Mouse (Mus musculus) right cerebral cortex, postnatal 25 days (tissue): Measurements from ENCODE around the gene Plek.
"Not testable (repeated sequence)": the region's sequence is repeated elsewhere in the genome, so short reads cannot be mapped to it uniquely, and the experiment has no call there.

Experiments used
- DNase-seq: peaks from one replicate; pipeline ENCODE4 v3.0.0; 2022

Plek gene

GRCm38 (mm10) chr11:17051545-17052475 is at the start of gene Plek, which contains the start of gene Cnrip1:
Plek (minus strand) TSS chr11:17052381.
Cnrip1 (plus strand) TSS chr11:17051586.
- DNase-seq, result peak; percentile 89

DNA sequence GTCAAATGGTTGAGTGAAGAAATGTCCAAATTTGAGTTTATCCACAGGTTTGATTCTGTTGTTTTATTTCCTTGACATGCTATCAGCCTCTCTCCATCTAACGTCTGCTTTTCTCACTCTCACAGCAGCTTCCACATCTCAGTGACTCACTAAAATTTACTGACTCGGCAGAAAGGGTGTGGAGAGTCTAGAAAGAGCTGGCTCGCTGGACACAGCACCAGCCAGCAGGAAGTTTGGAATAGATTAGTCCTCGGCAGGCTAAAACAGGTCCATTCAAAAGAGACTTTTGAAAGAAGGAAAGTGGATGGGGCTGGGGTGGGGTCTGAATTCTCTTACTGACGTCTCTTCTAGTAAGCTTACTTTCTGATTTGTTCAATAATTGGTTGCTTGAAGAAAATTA is 33.9 kb upstream of the Plek start:
- no peak for DNase-seq

- DNase-seq, result peak; percentile 20
Measured at GRCm38 (mm10) chr11:17083866-17084265, 31.7 kb upstream of the Plek start.

GRCm38 (mm10) chr11:17083455-17083854 is 31.3 kb upstream of the Plek start:
- no peak for DNase-seq

DNA sequence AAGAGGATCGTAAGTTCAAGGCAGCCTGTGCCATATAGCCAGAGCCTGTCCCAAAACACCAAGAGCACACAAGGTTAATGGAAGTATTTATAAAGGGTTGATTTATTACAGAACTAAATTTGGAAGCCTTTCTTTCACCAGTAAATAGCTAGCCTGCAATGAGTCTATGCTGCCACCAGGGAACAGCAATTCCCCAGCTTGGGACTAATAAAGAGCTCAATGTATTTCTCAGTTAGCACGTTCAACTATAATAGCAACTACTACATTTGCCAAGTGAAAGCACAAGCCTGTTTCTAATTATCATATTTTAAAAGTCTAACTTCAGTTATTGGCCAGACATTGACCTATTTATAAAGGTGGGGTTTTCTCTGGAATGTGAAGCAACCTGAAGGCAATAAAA is 30.8 kb upstream of the Plek start:
- DNase-seq, result no peak

GRCm38 (mm10) chr11:17082086-17082485 is 29.9 kb upstream of the Plek start:
- no peak for DNase-seq

DNA sequence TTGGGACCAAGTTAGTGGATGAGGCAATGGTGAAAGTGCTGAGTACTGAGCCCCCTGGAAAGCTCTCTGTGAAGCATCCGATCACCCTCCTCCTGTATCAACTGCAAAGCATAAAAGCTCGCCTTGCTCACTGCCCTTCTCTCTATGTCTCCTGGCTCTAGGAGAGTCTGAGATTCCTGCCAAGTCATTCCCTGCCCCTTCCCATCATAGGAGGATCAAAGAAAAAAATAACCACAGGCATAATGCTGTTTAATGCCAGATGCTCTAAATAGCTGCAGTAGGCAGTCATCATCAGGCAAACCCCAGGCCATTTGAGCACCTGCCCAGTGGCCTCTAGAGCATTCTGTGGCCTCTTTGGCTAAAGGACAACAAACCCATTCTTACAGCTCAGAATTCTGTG is 23.5 kb upstream of the Plek start:
- DNase-seq, result no peak

DNA sequence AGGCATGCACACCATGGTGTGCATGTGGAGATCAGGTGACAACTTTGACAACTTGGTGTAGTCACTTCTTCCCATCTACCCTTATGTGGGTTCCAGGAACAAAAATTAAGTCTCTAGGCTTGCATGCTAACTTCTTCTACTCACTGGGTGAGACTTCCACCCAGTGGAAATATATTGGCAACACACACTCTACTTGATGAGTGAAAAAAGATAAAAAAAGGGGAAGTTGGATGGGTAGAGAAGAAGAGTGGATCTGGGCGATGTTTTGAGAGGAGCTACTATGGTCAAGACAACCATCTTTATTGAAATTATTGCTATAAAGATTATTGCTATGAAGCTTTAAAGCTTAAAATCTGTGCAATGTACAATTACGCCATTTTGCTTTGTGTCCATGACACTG is 17.2 kb upstream of the Plek start:
- not testable (repeated sequence) for DNase-seq

GRCm38 (mm10) chr11:17052476-17053049 is 382 bp upstream of the Plek start:
- peak; percentile 34 for DNase-seq

DNA sequence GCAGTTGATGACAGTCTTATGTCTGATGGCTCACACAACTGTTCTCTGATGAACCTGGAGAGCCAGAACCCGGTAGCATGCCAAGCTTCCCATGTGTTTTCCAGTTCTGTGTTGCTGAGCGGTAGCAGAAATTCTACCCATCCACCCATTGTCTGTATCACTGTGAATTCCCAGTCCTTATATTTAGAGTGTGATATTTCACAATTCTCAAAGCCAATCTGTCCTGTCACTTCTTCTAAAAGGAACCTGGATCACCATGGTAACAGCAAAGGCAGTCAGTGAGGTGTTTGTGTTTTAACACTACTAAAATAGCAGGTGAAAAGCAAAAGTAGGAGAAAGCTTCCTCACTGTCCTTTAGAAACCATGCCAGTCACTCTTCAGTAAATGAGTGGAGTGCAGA is 6.4 kb downstream of the Plek start:
- DNase-seq, result peak; percentile 32

GRCm38 (mm10) chr11:17023984-17024383 is 28.2 kb downstream of the Plek start:
- DNase-seq, result no peak

DNA sequence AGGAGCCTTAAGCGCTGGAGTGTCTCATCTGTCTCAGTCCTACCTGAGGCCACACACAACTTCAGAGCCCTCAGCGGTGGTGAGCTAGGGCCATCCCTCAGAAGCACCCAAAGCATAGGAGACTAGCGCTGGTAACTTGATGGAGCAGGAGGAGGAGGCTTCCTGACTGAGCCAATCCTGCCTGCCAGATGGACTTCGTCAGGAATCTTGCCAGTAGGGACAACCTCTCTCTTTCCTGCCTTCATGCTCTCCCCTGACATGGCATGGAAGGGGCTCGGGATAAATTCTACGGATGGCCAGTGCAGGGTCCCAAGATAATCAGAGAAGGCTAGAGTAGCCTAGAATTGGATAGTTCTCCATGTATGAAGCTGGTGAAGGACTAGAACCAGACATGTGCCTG is 29.0 kb downstream of the Plek start:
- no peak for DNase-seq

DNA sequence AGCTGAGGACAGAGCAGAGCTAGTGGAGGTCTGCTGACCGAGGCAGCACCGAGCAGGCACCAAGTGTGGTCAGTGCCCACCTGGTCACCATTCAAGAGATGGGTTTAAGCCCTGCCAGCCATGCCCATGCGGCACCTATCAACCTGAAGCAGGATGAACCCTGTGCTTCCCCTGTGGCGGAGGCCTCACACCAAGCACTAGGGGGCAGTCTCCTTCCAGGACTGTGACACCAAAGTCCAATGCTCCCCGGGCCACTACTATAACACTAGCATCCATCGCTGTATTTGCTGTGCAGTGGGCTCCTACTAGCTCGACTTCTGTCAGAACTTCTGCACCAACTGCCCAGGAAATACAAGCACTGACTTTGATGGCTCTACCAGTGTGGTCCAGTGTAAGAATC is 32.9 kb downstream of the Plek start:
- no peak for DNase-seq

- DNase-seq, result no peak
Measured at GRCm38 (mm10) chr11:17012948-17013347, 39.2 kb downstream of the Plek start.

- no peak for DNase-seq
Measured at GRCm38 (mm10) chr11:17008498-17008941, 43.7 kb downstream of the Plek start.

DNA sequence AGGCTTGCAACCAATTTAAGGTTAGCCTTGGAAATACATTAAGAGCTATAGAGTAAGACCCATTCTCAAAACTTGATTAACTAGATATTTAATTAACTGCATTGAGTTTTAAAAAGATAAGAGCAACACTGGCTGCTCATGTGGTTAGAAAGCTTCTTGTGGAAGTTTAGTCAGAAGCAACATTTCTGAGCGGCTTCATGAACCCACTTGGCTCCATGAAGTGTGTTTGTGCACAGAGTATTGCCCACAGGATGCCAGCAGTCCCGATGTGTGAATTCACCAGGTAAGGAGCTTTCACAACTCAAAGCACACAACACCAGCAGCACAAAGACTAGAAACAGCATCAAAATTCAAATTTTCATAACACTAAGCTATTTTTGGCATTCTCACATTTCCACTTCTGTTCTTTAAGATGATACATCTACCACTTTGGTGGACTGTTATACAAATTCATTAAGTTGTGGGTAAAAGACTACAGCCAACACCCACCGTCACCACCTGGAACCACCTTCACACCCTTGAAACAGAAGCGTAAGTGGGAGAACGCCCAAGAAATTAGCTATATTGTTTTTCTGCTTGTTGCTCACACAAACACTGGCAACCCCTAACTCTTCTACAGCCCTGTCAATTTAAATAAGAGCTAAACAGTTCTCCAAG is 44.5 kb downstream of the Plek start:
- DNase-seq, result peak; percentile 33

- not testable (repeated sequence) for DNase-seq
Measured at GRCm38 (mm10) chr11:17006526-17006925, 45.7 kb downstream of the Plek start.

- DNase-seq, result no peak
Measured at GRCm38 (mm10) chr11:17004899-17005846, 47.0 kb downstream of the Plek start.

GRCm38 (mm10) chr11:17003757-17004156 is 48.4 kb downstream of the Plek start:
- DNase-seq, result no peak

DNA sequence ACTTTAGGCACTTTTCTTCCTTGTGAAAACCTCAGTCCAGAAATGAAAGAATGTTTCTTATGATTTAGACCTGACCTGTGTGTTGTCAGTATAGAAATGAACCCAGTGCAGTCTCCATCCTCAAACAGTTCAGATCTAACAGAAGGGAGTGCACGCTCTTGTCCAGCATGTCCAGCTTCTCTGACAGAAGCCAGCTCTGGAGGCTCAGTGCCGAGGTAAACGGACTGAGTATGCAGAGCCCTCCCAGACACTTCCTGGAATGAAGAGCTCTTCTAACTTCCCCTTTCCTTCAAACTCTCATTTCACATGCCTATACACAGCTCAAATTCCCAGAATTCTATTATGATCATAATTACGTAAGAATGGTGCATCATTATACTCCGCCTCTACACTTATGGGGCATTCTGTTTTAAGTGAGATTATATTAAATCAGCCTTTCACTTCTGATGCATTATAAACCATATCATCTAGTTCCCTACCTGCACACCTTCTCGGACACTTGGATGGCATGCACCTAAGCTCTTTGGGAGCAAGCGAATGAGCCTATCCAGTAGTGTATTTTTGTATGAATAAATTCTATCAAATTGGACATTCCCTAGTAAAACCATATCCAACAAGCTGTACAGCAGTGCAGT is 49.3 kb downstream of the Plek start:
- DNase-seq, result no peak

DNA sequence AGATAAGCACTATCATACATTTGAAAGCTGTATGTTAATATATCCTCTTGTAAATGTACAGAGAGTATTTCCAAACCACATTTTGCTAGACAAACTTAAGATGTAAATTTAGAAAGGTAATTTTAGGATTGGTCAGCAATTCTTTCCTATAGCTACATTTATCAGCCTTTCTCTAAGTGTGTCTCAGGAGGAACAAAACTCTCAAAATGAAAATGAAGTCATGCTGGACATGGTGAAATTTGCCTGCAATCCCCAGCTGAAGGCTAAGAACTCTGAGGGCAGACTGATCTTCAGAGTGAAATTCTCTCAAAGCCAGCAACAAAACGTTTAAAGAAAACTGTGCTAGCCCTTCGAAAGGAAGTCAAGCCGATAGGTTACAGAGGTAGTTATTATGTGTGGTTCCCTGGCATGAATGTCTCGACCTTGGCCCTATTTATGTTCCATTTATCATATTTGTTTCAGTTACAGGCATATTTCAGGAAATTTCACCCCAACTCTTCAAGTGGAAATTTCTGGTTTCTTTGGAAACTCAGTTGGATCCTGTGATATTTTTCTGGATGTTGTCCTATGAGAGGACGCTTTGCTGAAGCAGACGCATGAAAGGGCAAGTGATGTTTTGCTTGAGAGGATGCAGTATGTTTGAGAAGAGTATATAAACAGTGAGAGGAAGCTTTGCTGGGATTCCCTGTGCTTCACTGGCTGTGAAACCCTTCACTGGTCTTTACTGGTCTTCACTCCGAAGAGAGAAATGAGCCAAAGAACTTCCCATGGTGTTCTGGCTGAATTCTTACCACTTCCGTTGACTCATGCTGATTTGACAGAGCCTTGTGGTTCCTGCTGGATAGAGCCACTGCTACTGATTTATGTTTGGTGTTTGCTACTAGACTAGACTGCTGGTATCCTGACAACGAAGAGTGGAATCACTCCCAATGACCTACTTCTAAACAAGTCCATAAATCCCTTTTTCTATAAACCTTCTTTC is 51.5 kb downstream of the Plek start:
- DNase-seq, result no peak
